Mouse (Mus musculus) thymus, adult 2 months (tissue): ENCODE measurements around the gene Sox1. TPM values are rescaled to one million over a fixed set of nuclear protein-coding genes. Genes with fewer than 3 reads are reported as not detected.

Source experiments
- DNase-seq: peaks from one replicate; pipeline ENCODE4 v3.0.0; 2021
- H3K27ac ChIP-seq: fragments of 200-500 bp; 2 replicates; pipeline ENCODE4 v1.5.1; 2012; ENCODE audit warnings: low read length, control low read depth; ENCODE audit not compliant: control insufficient read depth, insufficient read depth
- H3K27me3 ChIP-seq: fragments of 200-500 bp; 2 replicates; pipeline ENCODE4 v1.6.1; 2012; ENCODE audit warnings: mild to moderate bottlenecking, low read length, moderate library complexity, mixed read lengths; ENCODE audit not compliant: control insufficient read depth, insufficient read depth
- H3K36me3 ChIP-seq: fragments of 200-500 bp; 2 replicates; pipeline ENCODE4 v1.6.1; 2012; ENCODE audit warnings: mild to moderate bottlenecking, low read length, moderate library complexity; ENCODE audit not compliant: control insufficient read depth, insufficient read depth
- H3K4me1 ChIP-seq: fragments of 200-500 bp; replicated peaks from 2 replicates; pipeline ENCODE4 v1.6.1; 2012; ENCODE audit warnings: low read length; ENCODE audit not compliant: control insufficient read depth, insufficient read depth
- H3K4me3 ChIP-seq: fragments of 200-500 bp; 2 replicates; pipeline ENCODE4 v1.5.1; 2012; ENCODE audit warnings: mild to moderate bottlenecking, low read length, control low read depth, moderate library complexity; ENCODE audit not compliant: control insufficient read depth, insufficient read depth
- CTCF ChIP-seq: fragments of 200-500 bp; IDR thresholded peaks from 2 replicates; pipeline ENCODE4 v1.5.1; 2012; ENCODE audit warnings: mild to moderate bottlenecking, control low read depth, low read length, moderate library complexity, borderline replicate concordance; ENCODE audit not compliant: control insufficient read depth, poor library complexity, insufficient read depth; ENCODE audit errors: extremely low read depth
- POLR2A ChIP-seq: fragments of 200-500 bp; IDR thresholded peaks from 2 replicates; pipeline ENCODE4 v1.6.1; 2012; ENCODE audit warnings: mild to moderate bottlenecking, low read length, control low read depth, moderate library complexity; ENCODE audit not compliant: control insufficient read depth, poor library complexity, insufficient read depth; ENCODE audit errors: extremely low read depth
- WGBS: fragments of 180-500 bp; shearing (Covaris S2); methylation state at CpG from one replicate; pipeline ENCODE4 v1.1.7; 2018; 5-methylcytosine and 5-hydroxymethylcytosine counted together
- polyA plus RNA-seq: library from polyadenylated mRNA; depleted of rRNA; stranded (reverse); fragments of >200 nt; gene quantifications from 2 replicates; pipeline ENCODE4 v1.2.3, GENCODE M21; 2012

Sox1 gene
- polyA plus RNA-seq, 1 experiment = not detected

DNA sequence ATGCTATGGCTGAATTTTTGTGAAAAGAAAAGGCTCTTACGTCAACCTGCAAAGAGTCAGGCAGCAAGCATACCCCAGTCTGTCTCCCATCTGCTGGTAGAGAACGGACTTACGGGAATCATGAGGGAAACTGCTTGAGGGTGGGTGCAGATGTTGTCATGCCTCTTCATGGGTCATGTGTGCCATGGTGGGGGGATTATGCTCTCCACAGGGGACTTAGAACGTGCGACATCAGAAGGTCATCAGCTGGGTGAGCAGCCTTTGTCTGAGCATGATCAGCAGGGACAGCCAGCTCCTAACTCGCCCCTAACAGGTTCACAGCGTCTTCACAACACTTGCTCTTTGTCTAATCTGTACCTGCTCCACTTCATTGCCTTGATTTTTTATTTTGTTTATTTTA is 26.9 kb upstream of the Sox1 start:
- no peaks in the 10 kb centered on the region for H3K4me1 ChIP-seq
- TF ChIP-seq POLR2A (no peak), CTCF (no peak)
- H3K4me3 ChIP-seq = no peak overlapping the region
- DNase-seq = no peak
- no peak overlapping the region for H3K27ac ChIP-seq
- no peaks in the 10 kb centered on the region for H3K27me3 ChIP-seq
- H3K36me3 ChIP-seq = no peaks in the 10 kb centered on the region
- WGBS = 75% methylated on average over 7 of the region's 7 CpGs

DNA sequence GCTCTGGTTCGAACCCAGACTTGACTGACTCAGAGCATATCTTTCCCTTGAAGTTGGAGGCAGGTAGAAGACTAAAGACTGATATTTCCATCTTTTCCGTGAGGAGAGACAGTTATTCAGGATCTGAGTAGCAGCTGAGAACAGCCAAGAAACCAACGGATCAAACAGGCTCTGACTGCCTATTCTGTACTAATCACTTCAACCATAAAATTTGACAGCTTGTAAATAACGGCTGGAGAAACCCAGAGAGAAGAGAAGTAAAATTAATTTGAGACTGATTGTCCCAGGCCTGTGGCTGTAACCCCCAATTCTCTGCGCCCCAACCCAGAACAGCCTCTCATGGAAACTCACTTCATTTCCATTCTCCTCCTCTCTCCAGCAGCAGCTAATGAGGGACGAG is 26.2 kb upstream of the Sox1 start:
- WGBS = 71% methylated on average over 6 of the region's 6 CpGs
- H3K4me3 ChIP-seq = no peak overlapping the region
- no peaks in the 10 kb centered on the region for H3K4me1 ChIP-seq
- no peaks in the 10 kb centered on the region for H3K27me3 ChIP-seq
- no peak overlapping the region for H3K27ac ChIP-seq
- no peak for TF ChIP-seq CTCF
- TF ChIP-seq POLR2A = no peak
- no peak for DNase-seq
- H3K36me3 ChIP-seq = no peaks in the 10 kb centered on the region

GRCm38 (mm10) chr8:12381111-12381510 is 14.0 kb upstream of the Sox1 start:
- 69% methylated on average over 3 of the region's 3 CpGs for WGBS
- peaks cover 13% of the 10 kb centered on the region for H3K27me3 ChIP-seq

DNA sequence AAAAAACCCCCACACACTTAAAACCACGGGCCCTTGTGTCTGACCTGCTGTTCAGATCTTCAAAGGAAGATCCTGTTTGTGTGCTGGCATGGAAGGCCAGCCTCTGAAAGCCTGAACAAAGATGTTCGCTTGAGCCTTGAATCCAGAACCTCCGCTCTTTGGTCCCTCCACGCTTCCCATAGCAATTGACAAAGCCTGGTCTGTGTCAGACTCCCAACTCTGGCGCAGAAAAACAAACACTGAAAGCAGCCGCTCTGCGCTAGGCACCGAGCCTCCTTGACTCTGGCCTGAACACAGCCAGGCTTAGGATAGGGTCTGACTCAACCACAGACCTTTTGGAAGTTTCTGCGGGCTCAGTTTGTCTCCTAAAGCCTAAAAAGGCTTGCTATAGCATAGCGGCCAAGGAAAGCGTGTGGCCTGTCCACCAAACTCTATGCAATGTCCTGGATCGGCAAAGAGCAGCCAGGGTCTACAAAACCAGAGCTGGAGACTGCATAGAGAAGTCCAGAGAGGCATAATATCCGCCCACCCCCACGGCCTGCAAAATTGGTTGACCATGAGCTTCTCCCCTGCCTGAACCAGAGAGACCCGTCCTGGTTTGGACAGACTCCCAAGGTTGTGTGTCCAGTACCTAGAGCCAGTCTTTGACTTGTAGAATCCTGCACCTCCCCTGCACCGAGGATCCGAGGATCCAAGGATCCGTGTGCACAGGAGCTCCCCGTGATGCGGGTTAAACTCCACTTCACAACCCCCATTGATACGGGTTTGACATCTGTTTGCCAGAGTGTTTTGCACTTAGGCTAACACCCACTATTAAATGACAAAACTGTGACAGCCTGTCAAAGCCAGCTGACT is 12.2 kb upstream of the Sox1 start:
- DNase-seq = no peak

More at GRCm38 (mm10) chr8:12381111-12381510, 14.0 kb upstream of the Sox1 start:
- Histone ChIP-seq H3K4me1 (no peaks in the 10 kb centered on the region; the same call in 1 of the 2 replicates), H3K4me3 (no peak overlapping the region), H3K27ac (no peak overlapping the region), H3K36me3 (no peaks in the 10 kb centered on the region)
- DNase-seq = no peak
- TF ChIP-seq CTCF (no peak), POLR2A (no peak)

GRCm38 (mm10) chr8:12383979-12384890 is 10.9 kb upstream of the Sox1 start:
- Histone ChIP-seq H3K4me1 (no peaks in the 10 kb centered on the region; the same call in 1 of the 2 replicates), H3K36me3 (no peaks in the 10 kb centered on the region), H3K27ac (no peak overlapping the region), H3K4me3 (no peak overlapping the region), H3K27me3 (peaks cover 25% of the 10 kb centered on the region)
- TF ChIP-seq POLR2A = no peak
- no peak for TF ChIP-seq CTCF
- 5% methylated on average over 34 of the region's 34 CpGs for WGBS
- DNase-seq = no peak

More for the DNA sequence above, 12.2 kb upstream of the Sox1 start:
- H3K4me1 ChIP-seq = no peaks in the 10 kb centered on the region; the same call in 1 of the 2 replicates
- no peak overlapping the region for H3K27ac ChIP-seq
- H3K4me3 ChIP-seq = no peak overlapping the region
- H3K36me3 ChIP-seq = no peaks in the 10 kb centered on the region
- WGBS = 16% methylated on average over 21 of the region's 21 CpGs
- TF ChIP-seq POLR2A (no peak), CTCF (no peak)
- peaks cover 20% of the 10 kb centered on the region for H3K27me3 ChIP-seq

GRCm38 (mm10) chr8:12384996-12385685 is 10.0 kb upstream of the Sox1 start:
- Histone ChIP-seq H3K4me1 (no peaks in the 10 kb centered on the region; the same call in 1 of the 2 replicates), H3K27me3 (peaks cover 25% of the 10 kb centered on the region), H3K36me3 (no peaks in the 10 kb centered on the region), H3K27ac (no peak overlapping the region), H3K4me3 (no peak overlapping the region)
- TF ChIP-seq CTCF (no peak), POLR2A (no peak)
- WGBS = 4% methylated on average over 57 of the region's 57 CpGs
- DNase-seq = no peak
